Mouse (Mus musculus): ENCODE data around the gene Ercc4. TPM values are rescaled to one million over a fixed set of nuclear protein-coding genes. Genes with fewer than 3 reads are reported as not detected.
"Not testable (repeated sequence)": the region's sequence is repeated elsewhere in the genome, so short reads cannot be mapped to it uniquely, and the experiment has no call there.

Gene Ercc4
- polyA plus RNA-seq (2016; fragmentation: Nextera tagmentation; extraction: Ambion mirVana): 8.9 and 9.6 TPM in 2 replicates

- H3K27me3 ChIP-seq (ENCODE audit: insufficient read depth, poor library complexity, severe bottlenecking): no peaks in the 10 kb centered on the region
- H3K4me3 ChIP-seq: peak within 1 kb of the TSS; percentile 84
- peaks cover 8% of the 10 kb centered on the region for H3K4me1 ChIP-seq
- H3K9me3 ChIP-seq: no peaks in the 10 kb centered on the region
- peaks cover 26% of the 10 kb centered on the region for H3K36me3 ChIP-seq
- H3K27ac ChIP-seq: peak within 1 kb of the TSS; percentile 94
- 1% methylated on average over 53 of the region's 53 CpGs for WGBS
- DNase-seq (ENCODE audit: low spot score): peak; percentile 98
Observed at GRCm38 (mm10) chr16:13109156-13109989, at the start of gene Ercc4. Gene Ercc4 (plus strand): TSS chr16:13109684.

GRCm38 (mm10) chr16:13061113-13061512, 48.4 kb upstream of the Ercc4 start:
- DNase-seq (ENCODE audit: low spot score): no peak
- peak overlapping the region; percentile 42; the same call in 1 of the 2 replicates for H3K27ac ChIP-seq
- H3K36me3 ChIP-seq: no peaks in the 10 kb centered on the region
- peak overlapping the region; percentile 47 for H3K4me3 ChIP-seq
- peaks cover 6% of the 10 kb centered on the region for H3K4me1 ChIP-seq
- no peaks in the 10 kb centered on the region for H3K27me3 ChIP-seq (ENCODE audit: insufficient read depth, poor library complexity, severe bottlenecking)
- H3K9me3 ChIP-seq: no peaks in the 10 kb centered on the region
- 26% methylated on average over 10 of the region's 10 CpGs for WGBS

DNA sequence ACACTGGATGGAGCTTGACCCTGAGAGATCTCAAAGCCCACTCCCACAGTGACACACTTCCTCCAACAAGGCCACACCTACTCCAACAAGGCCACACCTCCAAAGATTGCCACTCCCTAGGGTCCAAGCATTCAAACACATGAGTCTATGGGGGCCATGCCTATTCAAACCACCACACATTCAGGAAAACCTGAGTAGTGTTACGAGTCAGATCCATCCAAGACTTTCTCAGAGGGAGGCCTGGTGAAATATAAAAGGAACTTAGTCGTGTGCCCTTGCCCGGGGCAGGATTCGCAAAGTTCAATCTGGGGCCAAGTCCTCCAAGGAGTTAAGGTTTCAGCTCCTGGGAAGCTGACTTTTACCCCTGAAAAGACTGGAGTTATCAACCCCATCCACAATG, 35.3 kb upstream of the Ercc4 start:
- Histone ChIP-seq H3K36me3 (no peaks in the 10 kb centered on the region), H3K27ac (no peak overlapping the region), H3K4me3 (no peak overlapping the region), H3K9me3 (no peaks in the 10 kb centered on the region), H3K27me3 (ENCODE audit: insufficient read depth, poor library complexity, severe bottlenecking) (no peaks in the 10 kb centered on the region), H3K4me1 (no peaks in the 10 kb centered on the region)
- WGBS: 87% methylated on average over 4 of the region's 4 CpGs
- DNase-seq (ENCODE audit: low spot score): no peak

DNA sequence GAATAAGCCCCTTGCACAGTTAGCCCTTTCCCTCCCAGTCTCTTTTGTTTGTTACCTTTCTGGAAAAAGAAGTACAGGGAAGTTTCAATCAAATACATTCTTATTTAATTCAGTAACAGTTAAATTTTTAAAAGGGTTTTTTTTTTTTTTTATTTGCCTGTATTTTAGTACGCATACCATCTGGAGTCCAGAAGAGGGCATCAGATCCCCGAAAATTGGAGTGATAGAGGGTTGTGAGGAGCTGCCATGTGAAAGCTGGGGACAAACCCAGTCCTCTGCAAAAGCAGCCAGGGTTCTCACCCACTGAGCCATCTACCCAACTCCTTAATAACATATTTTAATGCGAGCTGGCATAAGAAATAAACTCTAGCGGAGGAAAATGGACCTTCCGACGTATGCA, 29.3 kb upstream of the Ercc4 start:
- Histone ChIP-seq H3K4me3 (no peak overlapping the region), H3K9me3 (no peaks in the 10 kb centered on the region), H3K27me3 (ENCODE audit: insufficient read depth, poor library complexity, severe bottlenecking) (no peaks in the 10 kb centered on the region), H3K4me1 (no peaks in the 10 kb centered on the region), H3K27ac (no peak overlapping the region), H3K36me3 (no peaks in the 10 kb centered on the region)
- 65% methylated on average over 6 of the region's 6 CpGs for WGBS
- DNase-seq (ENCODE audit: low spot score): no peak

DNA sequence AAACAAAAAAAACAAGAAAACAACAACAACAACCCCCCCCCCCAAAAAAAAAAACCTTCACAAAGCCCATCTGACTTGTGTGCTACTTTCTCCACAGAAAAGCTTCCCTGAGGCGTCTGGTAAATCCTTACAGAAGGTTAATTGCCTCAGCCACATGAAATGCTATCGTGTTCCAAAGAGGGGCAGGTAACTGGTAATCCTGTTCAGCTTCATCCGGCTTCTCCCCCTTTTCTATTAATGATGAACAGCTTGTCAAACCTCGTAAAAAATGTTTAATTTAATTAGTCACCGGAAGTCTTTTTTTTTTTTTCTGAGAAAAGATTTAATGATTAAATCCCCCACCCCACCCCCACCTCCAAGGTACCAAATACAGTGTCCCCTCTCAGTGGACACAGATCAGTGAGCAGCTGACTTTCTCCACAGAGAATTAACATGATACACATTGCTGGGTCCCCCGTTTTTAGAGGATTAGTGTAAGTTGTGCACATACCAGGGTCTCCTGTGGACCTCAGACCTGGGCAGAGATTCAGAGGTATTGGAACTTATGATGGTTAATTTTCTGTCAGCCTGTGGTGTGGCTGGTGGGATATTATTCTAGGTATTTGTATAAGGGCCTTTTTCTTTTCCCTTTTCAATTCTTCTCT, 26.2 kb upstream of the Ercc4 start:
- no peaks in the 10 kb centered on the region for H3K4me1 ChIP-seq
- WGBS: 72% methylated on average over 6 of the region's 6 CpGs
- no peaks in the 10 kb centered on the region for H3K36me3 ChIP-seq
- H3K4me3 ChIP-seq: no peak overlapping the region
- no peak for DNase-seq (ENCODE audit: low spot score)
- no peaks in the 10 kb centered on the region for H3K9me3 ChIP-seq
- H3K27ac ChIP-seq: no peak overlapping the region
- H3K27me3 ChIP-seq (ENCODE audit: insufficient read depth, poor library complexity, severe bottlenecking): no peaks in the 10 kb centered on the region

- peak; percentile 66 for DNase-seq (ENCODE audit: low spot score)
- H3K4me3 ChIP-seq: no peak overlapping the region
- H3K9me3 ChIP-seq: no peaks in the 10 kb centered on the region
- no peak overlapping the region for H3K27ac ChIP-seq
- 90% methylated on average over 12 of the region's 12 CpGs for WGBS
- H3K4me1 ChIP-seq: peaks cover 8% of the 10 kb centered on the region
- peaks cover 16% of the 10 kb centered on the region for H3K36me3 ChIP-seq
- no peaks in the 10 kb centered on the region for H3K27me3 ChIP-seq (ENCODE audit: insufficient read depth, poor library complexity, severe bottlenecking)
Observed at GRCm38 (mm10) chr16:13108356-13108755, 1.1 kb upstream of the Ercc4 start.

DNA sequence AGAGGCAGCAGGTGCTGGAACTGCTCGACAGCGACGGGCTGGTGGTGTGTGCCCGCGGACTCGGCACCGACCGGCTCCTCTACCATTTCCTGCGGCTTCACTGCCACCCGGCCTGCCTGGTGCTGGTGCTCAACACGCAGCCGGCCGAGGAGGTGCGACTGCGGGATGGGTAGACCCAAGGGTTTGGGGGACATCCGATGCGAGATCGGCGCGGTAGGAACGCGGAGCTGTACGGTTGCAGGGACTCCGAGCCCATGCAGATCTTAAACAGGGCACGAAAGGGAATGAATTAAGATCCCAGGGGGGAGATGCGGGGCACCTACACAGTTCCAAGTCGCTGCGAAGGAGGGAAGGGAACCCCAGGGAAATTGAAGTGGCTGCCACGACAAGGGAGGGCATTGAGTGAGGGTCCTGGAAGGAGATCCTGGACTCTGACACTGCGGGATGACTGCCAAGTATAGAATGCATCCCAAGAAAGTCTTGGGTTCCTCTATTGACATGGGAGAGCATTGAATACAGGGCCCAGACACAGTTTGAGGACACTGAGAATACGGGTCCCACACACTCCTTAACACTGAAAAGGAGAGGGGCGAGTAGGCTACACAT, 609 bp downstream of the Ercc4 start:
- Histone ChIP-seq H3K36me3 (peaks cover 34% of the 10 kb centered on the region), H3K4me1 (peaks cover 8% of the 10 kb centered on the region), H3K9me3 (no peaks in the 10 kb centered on the region), H3K27me3 (ENCODE audit: insufficient read depth, poor library complexity, severe bottlenecking) (no peaks in the 10 kb centered on the region), H3K27ac (peak overlapping the region; percentile 94), H3K4me3 (peak overlapping the region; percentile 84)
- DNase-seq (ENCODE audit: low spot score): peak; percentile 76
- under 1% methylated on average over 32 of the region's 32 CpGs for WGBS

GRCm38 (mm10) chr16:13114821-13115220, 5.3 kb downstream of the Ercc4 start:
- DNase-seq (ENCODE audit: low spot score): peak; percentile 56
- Histone ChIP-seq H3K27me3 (ENCODE audit: insufficient read depth, poor library complexity, severe bottlenecking) (no peaks in the 10 kb centered on the region), H3K4me3 (no peak overlapping the region), H3K9me3 (no peaks in the 10 kb centered on the region), H3K27ac (no peak overlapping the region), H3K4me1 (peaks cover 8% of the 10 kb centered on the region), H3K36me3 (peaks cover 38% of the 10 kb centered on the region)
- WGBS: 82% methylated on average over 2 of the region's 2 CpGs

- 82% methylated on average over 3 of the region's 3 CpGs for WGBS
- not testable (repeated sequence) for H3K4me1 ChIP-seq; H3K27ac ChIP-seq; H3K27me3 ChIP-seq (ENCODE audit: insufficient read depth, poor library complexity, severe bottlenecking); H3K9me3 ChIP-seq; H3K4me3 ChIP-seq
- H3K36me3 ChIP-seq: peaks cover 38% of the 10 kb centered on the region
- DNase-seq (ENCODE audit: low spot score): peak; percentile 67
Observed at GRCm38 (mm10) chr16:13115466-13115865, 6.0 kb downstream of the Ercc4 start.

DNA sequence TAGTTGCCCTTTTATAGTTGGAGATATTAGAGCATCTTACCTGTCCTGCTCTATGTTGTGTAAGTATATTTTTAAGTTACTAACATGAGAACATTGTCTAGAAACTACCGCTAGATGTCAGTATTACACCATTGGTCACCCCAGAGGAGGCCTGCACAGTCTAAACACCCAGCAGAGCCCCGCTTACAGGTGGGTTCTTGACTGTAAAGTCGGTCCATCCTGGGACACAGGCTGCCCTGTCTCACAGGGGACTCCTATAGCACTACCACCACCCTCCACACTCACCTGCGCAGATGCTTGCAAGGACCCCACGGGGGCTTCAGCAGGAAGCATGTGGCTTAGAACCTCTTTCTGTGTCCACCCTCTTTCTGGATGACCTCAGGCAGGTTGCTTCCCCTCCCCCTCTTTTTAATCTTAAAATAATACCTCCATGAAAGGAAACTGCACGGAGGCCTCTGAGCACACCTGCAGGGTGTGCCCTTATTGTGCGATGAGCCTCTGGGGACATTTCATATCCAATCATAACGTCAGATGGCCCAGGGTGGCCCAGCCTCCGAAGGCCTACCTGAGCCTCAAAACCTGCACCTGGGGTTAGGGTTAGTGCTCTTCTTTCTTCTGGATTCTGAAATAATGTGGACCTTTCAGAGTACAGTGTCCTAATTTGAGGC, 7.9 kb downstream of the Ercc4 start:
- 66% methylated on average over 9 of the region's 9 CpGs for WGBS
- H3K27me3 ChIP-seq (ENCODE audit: insufficient read depth, poor library complexity, severe bottlenecking): no peaks in the 10 kb centered on the region

GRCm38 (mm10) chr16:13117967-13118430, 8.5 kb downstream of the Ercc4 start:
- H3K4me1 ChIP-seq: no peaks in the 10 kb centered on the region
- WGBS: 86% methylated on average over 7 of the region's 7 CpGs
- H3K4me3 ChIP-seq: no peak overlapping the region
- no peaks in the 10 kb centered on the region for H3K9me3 ChIP-seq
- H3K36me3 ChIP-seq: peaks cover 40% of the 10 kb centered on the region
- no peaks in the 10 kb centered on the region for H3K27me3 ChIP-seq (ENCODE audit: insufficient read depth, poor library complexity, severe bottlenecking)
- no peak overlapping the region for H3K27ac ChIP-seq
- DNase-seq (ENCODE audit: low spot score): peak; percentile 56

More for the DNA sequence above, 7.9 kb downstream of the Ercc4 start:
- no peaks in the 10 kb centered on the region for H3K9me3 ChIP-seq
- peak; percentile 74 for DNase-seq (ENCODE audit: low spot score)
- peaks cover 43% of the 10 kb centered on the region for H3K36me3 ChIP-seq
- H3K4me1 ChIP-seq: no peaks in the 10 kb centered on the region
- no peak overlapping the region for H3K27ac ChIP-seq
- no peak overlapping the region for H3K4me3 ChIP-seq

- H3K4me3 ChIP-seq: no peak overlapping the region
- H3K27me3 ChIP-seq (ENCODE audit: insufficient read depth, poor library complexity, severe bottlenecking): no peaks in the 10 kb centered on the region
- H3K27ac ChIP-seq: no peak overlapping the region
- no peaks in the 10 kb centered on the region for H3K9me3 ChIP-seq
- peak; percentile 42 for DNase-seq (ENCODE audit: low spot score)
- H3K36me3 ChIP-seq: peaks cover 38% of the 10 kb centered on the region
- no peaks in the 10 kb centered on the region for H3K4me1 ChIP-seq
- 85% methylated on average over 2 of the region's 2 CpGs for WGBS
Observed at GRCm38 (mm10) chr16:13118754-13119294, 9.3 kb downstream of the Ercc4 start.
